Mouse (Mus musculus): ENCODE data around the gene Adprhl1. TPM values are rescaled to one million over a fixed set of nuclear protein-coding genes. Genes with fewer than 3 reads are reported as not detected.
A peak's percentile ranks its signal among the peaks of the same experiment; 100 is the strongest.

Gene Adprhl1
- polyA plus RNA-seq, 1 experiment, result not detected

DNA sequence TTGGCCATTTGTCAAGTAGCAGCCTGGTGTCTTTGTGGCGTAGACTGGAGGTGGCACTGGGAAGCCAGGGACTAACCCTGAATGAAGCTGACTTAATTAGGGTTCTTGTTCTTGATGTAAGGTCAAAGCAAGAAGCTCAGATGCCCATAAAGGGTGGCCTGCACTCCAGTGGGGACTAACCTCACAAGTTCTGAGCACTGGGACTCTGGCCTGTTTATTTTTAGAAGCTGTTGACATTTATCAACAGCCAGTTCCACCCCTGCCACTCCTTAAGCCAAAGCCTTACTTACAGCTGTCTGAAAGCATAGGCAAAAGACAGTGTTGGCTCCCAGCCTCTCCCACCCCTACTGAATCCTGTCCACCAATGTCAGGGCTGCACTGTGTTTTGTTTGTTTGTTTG lies 44.2 kb downstream of the Adprhl1 start:
- Histone ChIP-seq H3K4me1 (ENCODE audit: control insufficient read depth, insufficient read depth, low read length) (peaks cover 3% of the 10 kb centered on the region), H3K27ac (ENCODE audit: control insufficient read depth, insufficient read depth, low read depth, low read length, poor library complexity) (peak overlapping the region; percentile 35; the same call in 1 of the 2 replicates)
- 64% methylated on average over 1 of the region's 1 CpGs for WGBS

DNA sequence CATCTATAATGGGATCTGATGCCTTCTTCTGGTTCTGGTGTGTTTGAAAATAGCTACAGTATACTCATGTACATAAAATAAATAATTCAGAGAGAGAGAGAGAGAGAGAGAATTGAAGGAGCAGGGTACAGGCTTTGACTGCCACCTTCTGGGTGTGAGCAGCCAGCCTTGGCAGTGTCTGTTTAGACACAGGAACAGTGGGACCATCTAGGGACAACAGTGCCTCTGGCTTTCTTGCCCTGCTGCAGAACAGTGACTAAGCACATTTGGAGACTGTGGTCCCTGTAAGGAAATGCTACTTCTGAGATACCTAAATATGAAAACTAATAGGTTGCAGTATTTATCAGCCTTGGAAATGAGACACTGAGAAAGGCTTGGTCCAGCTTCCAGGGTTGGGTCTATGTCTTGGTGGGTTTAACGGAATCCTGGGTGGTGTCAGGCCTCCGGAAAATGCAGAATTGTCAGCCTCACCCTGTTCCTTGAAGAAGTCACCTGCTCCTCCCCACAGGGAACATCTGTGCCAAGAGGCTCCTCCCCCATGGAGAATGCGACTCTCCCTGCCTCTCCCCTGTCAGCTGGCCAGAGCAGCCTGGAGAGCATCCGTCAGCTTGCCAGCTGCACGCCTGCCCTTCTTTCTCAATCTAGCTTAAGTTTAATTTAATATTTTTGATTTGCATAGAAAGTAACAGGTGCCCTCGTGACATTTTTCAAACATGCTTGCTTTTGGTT lies 45.2 kb downstream of the Adprhl1 start:
- Histone ChIP-seq H3K4me3 (replicated peaks; ENCODE audit: control insufficient read depth, low read depth, low read length) (no peak overlapping the region), H3K27ac (ENCODE audit: control insufficient read depth, insufficient read depth, low read depth, low read length, poor library complexity) (no peak overlapping the region; the same call in 1 of the 2 replicates), H3K4me1 (ENCODE audit: control insufficient read depth, insufficient read depth, low read length) (peaks cover 4% of the 10 kb centered on the region)
- TF ChIP-seq CTCF (IDR thresholded peaks at IDR 0.05; ENCODE audit: control insufficient read depth, insufficient read depth, low read length), result peak; percentile 37; the same call in 1 of the 2 replicates
- no peak for TF ChIP-seq POLR2A (IDR thresholded peaks at IDR 0.05; ENCODE audit: borderline replicate concordance, control insufficient read depth, low read depth, low read length)
- WGBS, result 15% methylated on average over 6 of the region's 6 CpGs

More for the DNA sequence above, 44.2 kb downstream of the Adprhl1 start:
- TF ChIP-seq CTCF (IDR thresholded peaks at IDR 0.05; ENCODE audit: control insufficient read depth, insufficient read depth, low read length), result no peak
- H3K4me3 ChIP-seq (replicated peaks; ENCODE audit: control insufficient read depth, low read depth, low read length), result no peak overlapping the region

DNA sequence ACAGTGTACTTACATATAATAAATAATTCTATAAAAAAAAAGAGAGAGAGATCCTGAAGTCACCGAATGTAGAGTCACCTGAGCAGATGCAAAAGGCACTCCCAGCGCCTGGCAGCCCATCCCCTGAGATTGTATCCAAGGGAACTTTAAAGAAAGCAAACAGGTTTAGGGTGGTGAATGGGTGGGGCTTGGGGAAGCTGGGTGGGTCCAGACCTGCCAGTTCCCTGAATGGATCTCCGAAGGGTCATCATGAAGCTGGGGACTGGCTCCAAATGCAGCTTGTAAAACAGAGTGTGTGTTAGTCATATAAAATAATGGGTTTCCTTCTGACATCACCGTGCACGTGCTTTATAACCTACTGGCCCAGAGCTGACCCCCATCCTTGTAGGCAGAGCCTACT lies 47.7 kb downstream of the Adprhl1 start:
- Histone ChIP-seq H3K4me3 (replicated peaks; ENCODE audit: control insufficient read depth, low read depth, low read length) (no peak overlapping the region), H3K27ac (ENCODE audit: control insufficient read depth, insufficient read depth, low read depth, low read length, poor library complexity) (no peak overlapping the region), H3K4me1 (ENCODE audit: control insufficient read depth, insufficient read depth, low read length) (peaks cover 2% of the 10 kb centered on the region)
- no peak for TF ChIP-seq CTCF (IDR thresholded peaks at IDR 0.05; ENCODE audit: control insufficient read depth, insufficient read depth, low read length)
- WGBS, result 80% methylated on average over 5 of the region's 5 CpGs

DNA sequence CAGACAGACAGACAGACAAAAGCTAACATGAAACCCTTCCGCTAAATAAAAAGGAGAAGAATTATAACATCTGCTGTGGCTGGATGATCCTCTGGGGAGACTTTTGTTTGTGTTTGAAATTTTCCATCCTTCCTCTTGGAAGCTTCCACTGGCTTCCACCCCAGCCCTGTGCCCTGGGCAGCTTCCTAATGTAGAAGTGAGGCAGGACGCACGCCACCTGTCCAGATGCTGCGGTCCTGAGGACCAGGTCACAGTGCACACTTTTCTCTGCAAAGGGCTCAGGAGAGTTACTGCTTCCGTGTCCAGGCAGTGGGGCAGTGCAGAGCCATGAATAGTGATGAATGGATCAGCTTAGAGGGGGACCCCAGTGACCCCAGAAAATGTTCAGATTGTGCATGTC lies 48.7 kb downstream of the Adprhl1 start:
- H3K27ac ChIP-seq (ENCODE audit: control insufficient read depth, insufficient read depth, low read depth, low read length, poor library complexity), result no peak overlapping the region
- WGBS, result 93% methylated on average over 5 of the region's 5 CpGs
- peaks cover 2% of the 10 kb centered on the region for H3K4me1 ChIP-seq (ENCODE audit: control insufficient read depth, insufficient read depth, low read length)
- H3K4me3 ChIP-seq (replicated peaks; ENCODE audit: control insufficient read depth, low read depth, low read length), result no peak overlapping the region
- no peak for TF ChIP-seq CTCF (IDR thresholded peaks at IDR 0.05; ENCODE audit: control insufficient read depth, insufficient read depth, low read length)
- no peak for TF ChIP-seq POLR2A (IDR thresholded peaks at IDR 0.05; ENCODE audit: borderline replicate concordance, control insufficient read depth, low read depth, low read length)

DNA sequence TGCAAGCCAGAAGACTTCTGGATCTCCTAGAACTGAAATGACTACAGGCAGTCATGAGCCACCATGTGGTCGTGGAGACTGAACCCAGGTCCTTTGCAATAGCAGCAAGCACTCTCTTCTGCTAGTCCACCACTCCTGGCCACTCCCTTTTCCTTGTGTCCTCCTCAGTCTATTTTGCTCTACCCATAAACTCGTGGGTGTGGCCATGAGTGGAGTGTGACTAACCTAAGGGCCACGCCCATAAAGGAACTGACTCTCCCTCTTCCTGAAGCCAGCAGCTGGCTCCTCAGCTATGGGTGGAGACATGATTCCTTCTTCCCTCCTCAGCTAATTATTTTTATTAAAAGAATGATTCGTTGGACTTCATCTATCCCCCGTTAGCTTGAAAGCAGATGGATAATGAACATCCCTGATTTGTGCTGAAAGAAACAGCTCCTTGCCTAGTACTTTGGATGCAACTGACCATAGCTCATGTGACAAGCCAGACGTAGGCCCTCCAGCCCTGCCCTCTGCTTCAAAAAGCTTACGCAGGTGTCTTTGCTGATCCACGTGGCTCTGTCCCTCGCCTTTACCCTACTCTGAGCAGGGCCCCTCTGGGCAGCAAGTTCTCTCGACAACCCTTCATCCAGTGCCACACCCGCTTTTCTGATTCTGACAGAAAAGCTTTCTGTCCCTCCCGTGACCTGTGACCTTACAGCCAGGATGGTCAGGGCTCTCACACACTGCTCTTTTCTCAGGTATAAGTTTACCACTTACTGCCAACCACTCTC lies 49.4 kb downstream of the Adprhl1 start:
- WGBS, result 68% methylated on average over 12 of the region's 12 CpGs
- no peak for TF ChIP-seq POLR2A (IDR thresholded peaks at IDR 0.05; ENCODE audit: borderline replicate concordance, control insufficient read depth, low read depth, low read length)
- no peak overlapping the region for H3K4me3 ChIP-seq (replicated peaks; ENCODE audit: control insufficient read depth, low read depth, low read length)
- peaks cover 2% of the 10 kb centered on the region for H3K4me1 ChIP-seq (ENCODE audit: control insufficient read depth, insufficient read depth, low read length)
- no peak overlapping the region for H3K27ac ChIP-seq (ENCODE audit: control insufficient read depth, insufficient read depth, low read depth, low read length, poor library complexity)

DNA sequence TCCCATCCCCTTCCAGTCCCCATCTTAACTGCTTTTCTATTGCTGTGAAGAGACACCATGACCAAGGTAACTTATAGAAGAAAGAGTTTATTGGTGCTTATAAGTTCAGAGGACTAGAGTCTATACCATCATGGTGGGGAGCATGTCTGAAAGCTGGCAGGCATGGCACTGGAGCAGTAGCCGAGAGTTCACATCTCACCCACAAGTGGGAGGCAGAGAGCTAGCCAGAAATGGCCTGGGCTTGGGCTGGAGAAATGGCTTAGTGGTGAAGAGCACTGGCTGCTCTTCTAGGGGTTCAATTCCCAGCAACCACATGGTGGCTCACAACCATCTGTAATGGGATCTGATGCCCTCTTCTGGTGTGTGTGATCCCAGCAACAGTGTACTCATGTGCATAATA lies 50.5 kb downstream of the Adprhl1 start:
- Histone ChIP-seq H3K27ac (ENCODE audit: control insufficient read depth, insufficient read depth, low read depth, low read length, poor library complexity) (peak overlapping the region; percentile 79; the same call in 1 of the 2 replicates), H3K4me3 (replicated peaks; ENCODE audit: control insufficient read depth, low read depth, low read length) (peak overlapping the region; percentile 52), H3K4me1 (ENCODE audit: control insufficient read depth, insufficient read depth, low read length) (peaks cover 2% of the 10 kb centered on the region)
- WGBS, result 68% methylated on average over 1 of the region's 1 CpGs
- TF ChIP-seq POLR2A (IDR thresholded peaks at IDR 0.05; ENCODE audit: borderline replicate concordance, control insufficient read depth, low read depth, low read length) (no peak), CTCF (IDR thresholded peaks at IDR 0.05; ENCODE audit: control insufficient read depth, insufficient read depth, low read length) (peak; percentile 65; the same call in 1 of the 2 replicates)

DNA sequence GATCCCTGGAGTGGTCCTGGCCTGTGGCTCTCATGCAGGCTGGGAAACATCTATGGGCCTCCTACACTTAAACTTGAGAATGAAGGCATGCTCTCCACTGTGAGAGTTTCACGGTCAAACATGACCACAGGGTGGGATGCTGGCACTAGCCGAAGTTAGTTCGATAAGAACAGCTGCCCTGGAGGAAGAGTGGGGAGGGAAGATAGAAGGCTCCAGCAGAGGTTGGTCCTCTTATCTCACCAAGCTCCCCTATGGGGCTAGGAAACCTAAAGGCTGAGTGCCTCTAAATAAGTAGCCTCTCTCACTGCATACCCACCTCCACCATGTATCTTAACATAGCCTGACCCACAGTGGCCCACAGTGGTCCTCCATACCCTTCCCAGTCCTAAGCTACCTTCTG lies 51.2 kb downstream of the Adprhl1 start:
- Histone ChIP-seq H3K27ac (ENCODE audit: control insufficient read depth, insufficient read depth, low read depth, low read length, poor library complexity) (peak overlapping the region; percentile 79), H3K4me3 (replicated peaks; ENCODE audit: control insufficient read depth, low read depth, low read length) (peak overlapping the region; percentile 60), H3K4me1 (ENCODE audit: control insufficient read depth, insufficient read depth, low read length) (peaks cover 2% of the 10 kb centered on the region)
- 71% methylated on average over 3 of the region's 3 CpGs for WGBS
- TF ChIP-seq CTCF (IDR thresholded peaks at IDR 0.05; ENCODE audit: control insufficient read depth, insufficient read depth, low read length), result no peak
- no peak for TF ChIP-seq POLR2A (IDR thresholded peaks at IDR 0.05; ENCODE audit: borderline replicate concordance, control insufficient read depth, low read depth, low read length)

DNA sequence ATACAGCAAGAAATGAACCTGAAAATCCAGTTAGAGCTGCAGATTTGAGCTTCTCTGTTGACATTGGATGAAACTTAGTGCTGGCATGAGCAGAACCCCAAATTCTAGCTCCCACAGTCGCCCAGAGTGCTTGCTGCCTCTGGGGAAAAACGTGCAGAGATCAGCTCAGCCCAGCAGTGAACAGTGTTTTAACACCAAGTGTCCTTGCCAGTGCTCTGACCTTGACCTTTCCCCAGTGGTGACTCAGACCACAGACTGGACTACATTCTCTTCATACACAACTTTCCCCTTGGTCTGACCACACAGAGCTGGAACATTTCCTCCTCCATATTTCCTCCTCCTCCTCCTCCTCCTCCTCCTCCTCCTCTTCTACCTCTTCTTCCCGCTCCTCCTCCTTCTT lies 51.9 kb downstream of the Adprhl1 start:
- H3K4me1 ChIP-seq (ENCODE audit: control insufficient read depth, insufficient read depth, low read length), result peaks cover 2% of the 10 kb centered on the region
- peak overlapping the region; percentile 67 for H3K4me3 ChIP-seq (replicated peaks; ENCODE audit: control insufficient read depth, low read depth, low read length)
- WGBS, result 41% methylated on average over 3 of the region's 3 CpGs
- TF ChIP-seq CTCF (IDR thresholded peaks at IDR 0.05; ENCODE audit: control insufficient read depth, insufficient read depth, low read length) (no peak), POLR2A (IDR thresholded peaks at IDR 0.05; ENCODE audit: borderline replicate concordance, control insufficient read depth, low read depth, low read length) (no peak)
- H3K27ac ChIP-seq (ENCODE audit: control insufficient read depth, insufficient read depth, low read depth, low read length, poor library complexity), result peak overlapping the region; percentile 61
